Mouse (Mus musculus) gonadal fat pad, adult 2 months (tissue): ENCODE measurements at regions not wholly inside any gene's neighbourhood (a gene's known extent, or its start where the extent isn't known, plus 50 kb on each side); places are given as distances from the start of the nearest gene placed in this dataset.
A peak's percentile ranks its signal among the peaks of the same experiment; 100 is the strongest.

Experiments used
- DNase-seq: peaks from one replicate; pipeline ENCODE4 v3.0.0-alpha.2; 2012; ENCODE audit warnings: low read depth

DNA sequence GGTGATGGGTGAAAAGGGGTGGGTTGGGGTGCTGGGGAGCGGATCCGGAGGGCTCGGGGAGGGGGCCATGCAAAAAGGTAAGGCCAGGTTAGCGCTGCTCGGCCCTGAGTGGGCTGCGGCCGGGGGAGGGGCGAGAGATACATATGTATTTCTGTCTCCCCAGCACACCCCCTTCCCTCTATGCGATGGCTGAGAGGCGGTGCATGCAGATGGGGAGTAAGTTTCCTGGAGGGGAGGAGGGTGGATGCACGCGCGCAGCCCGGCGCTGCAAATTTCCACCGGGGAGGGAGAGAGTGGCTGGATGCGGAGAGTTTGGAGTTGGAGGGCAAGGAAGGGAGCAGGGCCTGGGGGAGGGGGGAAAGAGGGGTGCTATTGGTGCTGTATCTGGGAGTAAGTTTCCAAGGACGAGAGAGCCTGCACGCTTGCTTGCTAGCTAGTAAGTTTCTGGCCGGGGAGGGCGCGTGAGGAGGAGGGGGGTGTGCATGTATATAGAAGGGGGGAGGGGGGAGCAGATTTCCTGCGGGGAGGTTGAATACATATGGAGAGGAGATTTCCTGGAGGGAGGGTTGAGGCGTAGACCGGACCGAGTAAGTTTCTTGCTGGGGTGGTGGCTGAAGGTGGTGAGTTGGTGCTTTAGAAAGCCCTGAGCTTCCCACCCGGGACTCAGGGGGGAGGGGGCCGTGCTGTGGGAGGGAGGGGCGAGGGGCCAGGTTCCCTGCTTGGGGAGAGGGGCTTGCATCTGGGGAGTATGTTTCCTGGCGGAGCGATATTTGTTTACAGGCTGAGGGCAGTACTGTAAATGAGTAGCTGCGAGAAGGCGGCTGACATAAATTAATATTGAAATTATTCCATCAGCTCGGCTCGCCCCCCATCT is 130.8 kb upstream of the Ubr2 start:
- DNase-seq: no peak

DNA sequence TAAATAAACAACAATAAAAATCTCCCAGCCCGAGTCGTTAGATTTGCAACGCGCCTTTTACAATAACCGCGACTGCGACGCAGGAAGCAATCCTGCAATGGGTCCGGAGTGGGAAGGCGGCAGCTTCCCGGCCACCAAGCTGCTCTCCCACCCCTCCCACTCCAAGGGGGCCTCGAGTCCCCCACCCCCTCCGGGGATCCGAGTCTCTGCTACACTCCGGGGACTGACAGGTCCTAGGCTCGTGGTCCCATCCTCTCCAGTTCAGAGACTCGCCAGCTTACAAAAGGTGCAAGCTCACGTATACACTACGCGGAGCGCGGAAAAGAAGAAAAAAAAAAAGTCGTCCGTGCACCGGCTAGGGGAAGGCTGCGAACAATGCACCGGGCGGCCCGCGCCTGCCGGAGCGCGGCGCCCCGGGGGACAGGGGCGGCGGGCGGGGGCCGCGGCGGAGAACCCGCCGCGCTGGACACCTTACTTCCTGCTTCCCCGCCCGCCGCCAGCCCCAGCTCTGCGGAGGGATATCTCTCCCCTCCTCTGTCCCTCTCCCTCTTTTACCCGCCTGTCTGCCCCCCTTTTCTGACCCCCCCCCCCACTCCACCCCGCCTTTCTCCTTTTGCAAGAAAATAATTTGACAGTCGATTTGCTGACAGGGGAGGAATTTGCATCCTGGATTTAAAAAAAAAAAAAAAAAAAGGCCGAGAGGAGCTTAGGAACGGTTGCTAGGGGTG is 130.0 kb upstream of the Ubr2 start:
- DNase-seq: no peak

DNA sequence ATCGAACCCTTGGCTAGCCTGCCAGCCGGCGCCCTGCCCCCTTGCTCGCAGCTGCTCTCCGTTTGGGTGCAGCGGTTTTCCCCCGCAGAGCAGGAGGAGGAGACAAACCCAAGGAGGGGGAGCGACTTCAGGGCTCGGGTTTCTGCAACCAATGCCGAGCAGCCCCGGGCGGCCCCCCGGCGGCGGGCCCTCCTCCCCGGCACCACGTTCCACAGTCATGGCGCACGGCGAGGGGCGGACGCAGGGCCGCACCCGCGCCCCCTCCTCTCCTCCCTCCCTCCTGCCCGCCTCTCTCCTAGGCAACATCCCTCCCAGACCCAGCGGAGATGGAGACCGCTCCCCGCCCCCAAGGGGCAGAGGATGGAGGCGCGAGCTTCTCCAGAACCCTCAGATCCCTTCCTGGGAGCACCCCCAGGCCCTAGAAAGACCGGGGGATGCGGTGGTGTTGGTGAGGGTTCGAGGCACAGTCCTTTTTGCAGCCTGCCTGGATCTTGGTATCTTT is 129.4 kb upstream of the Ubr2 start:
- no peak for DNase-seq

DNA sequence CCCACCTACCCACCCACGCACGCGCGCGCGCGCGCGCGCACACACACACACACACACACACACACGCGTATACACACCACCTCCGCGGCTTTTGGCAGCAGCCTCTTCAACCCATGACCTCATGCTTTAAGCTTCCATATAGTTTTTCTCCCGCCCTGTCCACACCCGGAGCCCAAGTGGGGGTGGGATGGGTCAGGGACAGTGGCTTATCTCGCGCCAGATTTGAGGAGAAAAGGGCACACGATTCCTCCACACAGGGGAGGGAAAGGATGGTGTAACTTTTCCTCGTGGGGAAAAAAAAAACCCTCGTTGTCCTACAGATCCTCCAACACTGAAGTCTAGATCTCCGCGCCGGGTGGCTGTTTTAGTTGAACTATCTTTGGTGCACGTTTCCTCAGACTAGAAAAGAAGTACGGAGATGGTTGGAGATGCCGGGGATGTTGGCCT is 128.8 kb upstream of the Ubr2 start:
- DNase-seq: no peak

DNA sequence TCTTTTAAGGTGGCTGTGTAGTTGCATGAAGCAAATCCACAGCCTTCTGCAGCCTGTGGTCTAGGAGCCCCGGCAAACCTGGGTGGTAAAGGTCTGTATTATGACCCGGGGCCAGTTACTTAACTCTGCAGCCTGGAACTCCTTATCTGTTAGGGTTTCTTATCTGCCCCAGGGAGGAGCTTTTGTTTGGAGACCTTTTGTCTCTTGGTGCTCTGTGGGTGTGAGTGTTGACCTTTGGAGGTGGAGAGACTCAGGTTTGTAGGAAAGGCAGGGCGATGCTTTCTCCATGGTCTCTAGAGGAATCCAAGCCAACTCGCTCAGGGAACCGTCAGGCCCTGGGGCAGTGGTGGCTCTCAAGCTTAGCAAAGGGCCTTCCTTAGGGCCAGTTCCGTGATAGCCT is 127.8 kb upstream of the Ubr2 start:
- DNase-seq: no peak

DNA sequence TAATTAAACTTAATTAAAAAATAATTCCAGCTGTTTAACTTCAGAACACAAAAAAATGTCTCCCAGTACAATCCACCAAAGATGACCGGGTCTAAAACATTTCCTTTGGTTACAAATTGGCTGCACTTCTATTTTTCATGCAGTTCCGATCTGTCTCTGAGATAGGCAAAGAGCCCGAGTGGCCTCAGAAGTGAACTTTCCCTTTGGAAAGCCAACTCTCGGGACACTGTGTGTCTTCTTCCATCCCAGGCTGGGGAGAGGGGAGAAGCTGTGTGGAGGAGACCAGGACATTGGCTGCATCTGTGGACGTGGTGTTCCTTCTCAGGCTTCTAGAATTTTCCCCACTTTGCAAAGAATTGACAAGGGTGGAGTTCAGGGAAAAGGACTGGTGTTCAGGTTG is 125.0 kb upstream of the Ubr2 start:
- DNase-seq: no peak

DNA sequence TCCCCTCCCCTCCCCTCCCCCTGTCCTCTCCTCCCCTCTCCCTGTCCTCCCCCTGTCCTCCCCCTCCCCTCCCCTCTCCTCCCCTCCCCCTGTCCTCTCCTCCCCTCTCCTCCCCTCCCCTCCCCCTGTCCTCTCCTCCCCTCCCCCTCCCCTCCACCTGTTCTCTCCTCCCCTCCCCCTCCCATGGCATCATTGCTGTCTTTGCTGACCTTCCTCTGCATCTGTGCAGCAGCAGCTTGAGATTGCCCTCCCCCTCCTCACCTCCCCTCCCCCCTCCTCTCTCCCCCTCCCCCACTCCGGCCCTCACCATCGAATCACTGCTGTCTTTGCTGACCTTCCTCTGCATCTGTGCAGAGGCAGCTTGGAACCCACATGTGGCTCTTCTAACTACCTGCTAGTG is 123.4 kb upstream of the Ubr2 start:
- no peak for DNase-seq

DNA sequence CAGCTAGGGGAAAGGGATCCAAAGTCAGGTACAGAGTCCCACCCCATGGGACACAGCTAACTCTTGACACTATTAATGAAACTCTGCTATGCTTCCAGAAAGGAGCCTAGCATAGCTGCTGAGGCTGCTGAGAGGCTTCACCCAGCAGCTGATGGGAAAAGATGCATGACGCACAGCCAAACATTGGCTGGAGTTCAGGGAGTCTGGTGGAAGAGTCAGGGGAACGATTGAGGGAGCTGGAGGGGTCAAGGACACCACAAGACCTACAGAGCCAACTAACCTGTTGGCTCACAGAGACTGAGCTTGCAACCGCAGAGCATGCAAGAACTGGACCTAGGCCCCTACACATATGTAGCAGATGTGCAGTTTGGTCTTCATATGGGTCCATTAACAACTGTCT is 117.2 kb upstream of the Ubr2 start:
- DNase-seq: no peak

DNA sequence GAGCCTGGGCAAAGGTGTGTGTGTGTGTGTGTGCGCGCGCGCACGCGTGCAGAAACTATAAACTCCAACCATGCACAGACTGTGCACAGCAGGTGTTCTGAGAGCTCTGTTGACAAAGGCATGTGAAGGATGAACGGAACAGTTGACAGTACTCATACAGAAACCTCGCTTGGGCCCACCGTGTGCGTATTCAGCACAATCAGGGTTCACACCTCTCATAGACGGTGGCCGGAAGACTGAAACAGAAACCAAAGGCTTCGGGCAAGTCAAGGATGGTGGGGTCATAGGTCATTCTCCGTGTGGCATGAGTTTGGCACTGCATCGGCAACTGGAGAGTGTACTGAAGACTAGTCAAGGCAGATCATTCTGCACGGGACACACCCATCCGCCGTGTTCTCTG is 113.2 kb upstream of the Ubr2 start:
- no peak for DNase-seq

DNA sequence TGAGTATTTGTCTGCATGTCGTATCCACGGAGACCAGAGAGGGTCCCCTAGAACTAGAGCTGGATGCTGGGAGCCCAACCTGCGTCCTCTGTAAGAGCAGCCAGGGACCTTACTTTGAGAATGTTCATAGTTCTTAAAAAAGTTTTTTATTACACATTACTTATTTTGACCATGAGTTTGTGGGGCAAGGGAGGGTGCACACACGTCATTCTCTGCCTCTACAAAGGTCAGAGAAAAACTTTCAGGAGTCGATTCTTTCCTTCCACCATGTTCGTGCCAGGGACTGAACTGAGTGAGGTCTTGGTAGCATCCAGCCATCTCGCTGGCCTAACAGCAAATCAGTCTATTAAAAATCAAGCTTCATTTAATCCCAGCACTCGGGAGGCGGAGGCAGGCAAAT is 111.9 kb upstream of the Ubr2 start:
- DNase-seq: no peak

DNA sequence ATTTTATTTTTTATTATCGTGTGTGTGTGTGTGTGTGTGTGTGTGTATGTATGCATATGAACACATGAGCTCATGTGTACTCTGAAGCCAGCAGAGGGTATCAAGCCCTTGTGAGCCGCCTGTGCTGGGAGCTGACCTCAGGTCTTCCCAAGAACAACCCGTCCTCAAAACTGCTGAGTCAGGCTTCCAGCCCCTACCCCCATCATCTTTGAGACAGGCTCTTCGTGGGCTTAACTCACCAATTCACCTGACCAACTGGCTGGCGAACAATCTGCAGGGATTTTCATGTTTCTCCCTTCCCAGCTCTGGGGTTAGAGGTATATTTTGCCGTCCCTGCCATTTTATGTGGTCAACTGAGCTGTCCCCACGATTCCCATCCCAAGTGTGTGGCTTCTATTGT is 107.7 kb upstream of the Ubr2 start:
- no peak for DNase-seq

DNA sequence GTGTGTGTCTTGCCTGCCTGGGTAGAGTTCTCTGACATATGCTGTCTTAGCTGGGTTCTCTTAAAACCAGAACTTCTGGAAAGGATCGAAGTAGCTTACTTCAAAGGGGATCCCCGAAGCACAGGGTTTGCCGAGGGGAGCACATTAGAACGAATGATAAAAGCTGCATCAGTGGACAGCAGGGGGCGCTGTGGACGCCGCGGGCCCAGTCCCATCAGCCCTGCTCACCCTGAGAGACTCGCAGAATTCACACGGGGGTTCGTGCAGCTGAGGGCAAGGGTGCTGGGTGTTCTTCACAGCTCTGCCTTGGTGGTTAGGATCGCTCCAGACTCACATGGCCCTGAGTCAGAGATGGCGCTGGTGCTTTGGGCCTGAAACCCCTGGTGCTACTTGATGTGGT is 105.4 kb upstream of the Ubr2 start:
- no peak for DNase-seq

DNA sequence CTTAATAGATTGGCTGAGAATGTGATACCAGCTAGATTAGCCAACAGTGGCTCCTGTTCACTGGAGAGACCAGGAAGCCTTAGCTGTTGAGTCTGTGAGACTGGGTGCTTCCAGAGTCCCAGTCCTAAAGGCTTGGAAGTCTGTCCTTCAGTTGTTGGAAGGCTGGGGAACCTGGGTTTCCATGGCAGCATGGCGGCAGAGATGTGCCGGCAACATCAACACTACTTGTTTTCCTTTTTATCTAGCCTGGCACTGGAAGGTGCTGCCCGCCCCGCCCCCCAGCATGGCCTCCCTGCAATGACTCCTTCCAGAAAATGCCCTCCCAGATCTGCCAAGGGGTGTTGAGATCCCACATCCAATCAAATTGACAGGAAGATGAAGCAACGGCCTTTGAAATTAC is 104.8 kb upstream of the Ubr2 start:
- DNase-seq: no peak

DNA sequence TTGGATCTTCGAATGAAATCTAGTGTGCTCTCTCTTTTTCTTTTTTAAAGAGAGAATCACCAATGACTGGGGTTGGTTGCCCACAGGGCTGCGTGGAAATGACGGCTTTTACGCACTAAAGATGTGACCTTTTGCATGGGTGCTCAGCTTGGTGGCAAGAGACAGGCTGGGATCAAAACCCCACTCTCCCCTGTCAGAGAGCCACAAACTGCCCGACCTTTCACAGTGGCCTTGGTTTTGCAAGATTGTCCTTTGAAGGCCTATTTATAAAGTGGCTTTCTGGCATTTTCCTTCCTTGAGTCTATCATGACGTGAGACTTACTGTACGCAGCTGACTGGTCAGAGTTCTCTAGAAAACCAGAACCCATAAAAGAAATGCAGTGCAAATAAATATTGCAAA is 104.4 kb upstream of the Ubr2 start:
- no peak for DNase-seq

DNA sequence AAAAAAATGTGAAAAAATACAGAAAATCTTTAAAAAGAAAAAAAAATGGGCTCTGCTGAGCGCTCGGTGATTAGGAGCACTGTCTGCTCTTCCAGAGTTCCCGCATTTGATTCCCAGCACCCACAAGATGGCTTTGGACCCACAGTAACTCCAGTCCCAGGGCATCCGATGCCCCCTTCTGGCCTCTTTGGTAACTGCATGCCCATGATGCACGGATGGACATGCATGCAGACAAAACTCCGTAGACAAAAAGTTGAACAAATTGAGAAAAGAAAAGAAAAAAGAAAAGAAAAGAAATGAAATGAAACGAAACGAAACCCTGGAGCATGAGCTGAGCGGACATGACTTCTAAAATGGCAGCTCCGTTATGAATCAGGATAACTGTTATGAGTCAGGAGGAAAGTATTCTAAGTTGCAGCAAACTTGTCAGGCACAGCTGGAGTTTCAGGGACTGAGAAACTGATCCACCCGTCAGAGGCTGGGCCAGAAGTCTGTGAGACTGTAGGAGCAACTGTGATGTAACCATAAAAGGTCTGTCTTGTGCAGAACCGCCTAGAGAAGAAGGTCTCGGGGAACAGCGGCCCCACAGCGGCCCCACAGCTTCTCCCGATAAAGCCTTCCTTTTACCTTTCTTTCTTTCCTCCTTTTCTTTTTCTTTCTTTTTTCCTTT is 102.3 kb upstream of the Ubr2 start:
- no peak for DNase-seq

DNA sequence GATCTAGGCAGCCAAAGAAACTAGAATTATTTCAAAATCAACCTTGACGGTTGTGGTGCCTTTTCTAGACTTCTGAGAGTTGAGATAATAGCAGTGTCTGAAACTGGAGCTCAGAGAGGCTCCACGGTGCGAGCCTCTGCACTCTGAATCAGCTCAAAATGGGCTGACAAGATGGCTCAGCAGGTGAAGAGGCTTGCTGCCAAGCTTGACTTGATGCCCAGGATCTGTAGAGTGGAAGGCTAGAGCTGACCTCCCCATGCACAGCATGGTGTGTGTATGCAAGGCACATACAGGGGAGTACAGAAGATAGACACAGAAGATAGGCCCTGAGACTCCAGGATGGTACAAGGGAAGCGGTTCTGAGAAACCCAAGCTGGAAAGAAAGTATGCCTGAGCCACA is 100.5 kb upstream of the Ubr2 start:
- no peak for DNase-seq

DNA sequence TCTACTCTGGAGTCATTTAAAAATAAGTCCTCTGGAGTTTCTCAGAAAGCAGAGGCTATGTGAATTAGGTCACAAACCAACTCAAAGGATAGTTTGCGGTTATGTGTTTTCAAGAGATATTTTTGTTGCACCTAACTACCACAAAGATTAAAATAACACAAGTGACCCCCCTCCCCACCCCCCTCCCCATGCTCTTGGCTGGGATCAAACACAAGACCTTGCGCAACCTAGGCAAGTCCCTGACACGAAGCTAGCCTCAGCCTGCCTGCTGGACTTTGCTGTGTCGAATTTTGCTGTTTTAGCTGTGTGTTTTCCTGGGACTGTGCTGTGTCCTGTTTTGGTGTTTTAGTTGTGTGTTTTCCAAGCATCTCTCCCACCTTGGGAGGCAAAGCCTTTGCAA is 94.0 kb upstream of the Ubr2 start:
- DNase-seq: no peak

DNA sequence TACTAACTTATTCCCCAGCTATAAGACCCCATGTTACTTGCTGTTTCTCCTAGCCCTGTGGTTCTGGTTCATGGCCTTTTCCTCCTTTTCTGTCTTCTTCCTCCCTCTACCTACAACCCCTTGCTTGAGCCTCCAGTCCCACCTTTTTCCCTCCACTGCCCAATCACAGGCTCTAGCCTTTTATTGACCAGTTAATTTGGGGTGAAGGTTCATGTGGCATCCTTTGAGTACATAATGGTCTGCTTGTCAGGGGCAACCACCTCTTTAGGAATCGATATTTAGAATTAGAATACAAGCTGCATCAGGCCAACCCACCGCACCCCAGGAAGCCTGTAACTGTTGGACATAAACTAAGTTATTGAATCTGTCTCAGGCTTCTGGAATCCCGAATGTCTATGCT is 84.8 kb upstream of the Ubr2 start:
- DNase-seq: no peak

DNA sequence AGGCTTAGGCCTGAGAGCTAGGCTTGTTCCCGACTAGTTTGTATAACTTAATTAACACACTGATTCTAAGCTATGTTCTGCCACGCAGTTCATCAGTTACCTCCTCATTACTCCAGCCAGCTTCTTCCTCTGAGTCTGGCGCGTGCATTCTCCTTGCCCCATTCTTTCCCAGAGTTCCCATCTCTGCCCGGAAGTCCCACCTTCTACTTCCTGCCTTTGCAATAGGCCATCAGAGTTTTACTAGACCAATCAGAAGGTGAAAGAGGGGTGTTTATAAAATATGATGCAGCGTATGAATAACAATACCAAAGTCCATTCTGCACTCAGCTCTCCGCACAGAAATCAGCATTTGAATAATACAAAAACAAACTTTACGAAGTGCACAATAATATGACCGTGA is 81.7 kb upstream of the Ubr2 start:
- DNase-seq: no peak

DNA sequence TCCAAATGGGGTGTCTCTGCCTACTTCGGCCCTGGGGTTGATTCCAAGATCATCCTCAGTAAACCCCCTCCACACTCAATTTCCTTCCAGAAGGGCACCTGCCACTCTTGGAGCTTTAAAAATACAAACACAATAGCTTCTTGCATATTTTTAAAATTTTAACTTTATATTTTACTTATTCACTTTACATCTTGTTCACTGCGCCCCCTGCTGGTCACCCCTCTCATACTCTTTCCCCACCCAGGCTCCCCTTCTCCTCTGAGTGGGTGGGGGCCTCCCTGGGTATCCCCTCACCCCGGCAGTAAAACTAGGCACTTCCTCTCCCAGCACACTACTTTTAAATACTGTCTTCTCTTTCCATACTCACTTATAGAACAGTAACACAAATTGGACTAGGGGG is 79.4 kb upstream of the Ubr2 start:
- DNase-seq: no peak

DNA sequence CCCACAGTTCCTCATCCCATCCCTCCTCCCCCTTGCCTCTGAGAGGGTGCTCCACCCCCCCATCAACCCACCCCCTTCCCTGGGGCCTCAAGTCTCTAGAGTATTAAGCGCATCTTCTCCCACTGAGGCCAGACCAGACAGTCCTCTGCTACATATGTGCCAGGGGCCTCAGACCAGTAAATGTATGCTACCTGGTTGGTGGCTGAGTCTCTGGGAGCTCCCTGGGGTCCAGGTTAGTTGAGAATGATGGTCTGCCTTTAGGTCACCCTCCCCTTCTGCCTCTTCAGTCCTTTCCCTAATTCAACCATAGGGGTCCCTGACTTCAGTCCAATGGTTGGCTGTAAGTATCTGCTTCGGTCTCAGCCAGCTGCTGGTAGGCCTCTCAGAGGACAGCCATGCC is 58.9 kb upstream of the Ubr2 start:
- no peak for DNase-seq

DNA sequence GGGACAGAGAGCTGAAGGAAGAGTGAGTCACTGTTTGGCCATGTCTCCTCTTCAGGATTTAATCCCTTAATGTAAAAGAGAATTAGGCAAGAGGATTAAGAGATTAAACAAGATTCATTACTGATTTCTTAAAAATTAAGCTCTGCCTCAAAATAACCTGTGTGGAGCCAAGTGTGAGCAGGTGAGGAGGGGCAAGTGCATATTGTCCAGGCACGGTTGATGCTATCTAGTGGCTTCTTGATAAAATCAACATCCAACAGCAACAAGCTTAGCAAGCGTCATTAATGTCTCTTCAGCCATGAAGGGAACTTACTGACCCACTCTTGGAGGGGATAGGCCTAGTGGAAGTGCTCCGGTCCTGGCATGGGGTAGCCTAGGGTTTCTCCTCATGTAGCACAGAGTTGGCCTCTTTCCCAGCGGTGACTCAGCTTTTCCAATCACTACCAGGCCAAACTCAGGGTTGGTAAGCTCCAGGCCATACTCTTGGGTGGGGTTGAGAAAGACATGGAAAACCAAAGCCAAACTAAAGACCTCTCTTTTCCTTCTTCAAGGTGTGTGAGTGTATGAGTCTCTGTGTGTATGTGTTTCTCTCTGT is 55.0 kb upstream of the Ubr2 start:
- DNase-seq: peak; percentile 88
